Mouse (Mus musculus): ENCODE results near the gene Cfap54.

DNA sequence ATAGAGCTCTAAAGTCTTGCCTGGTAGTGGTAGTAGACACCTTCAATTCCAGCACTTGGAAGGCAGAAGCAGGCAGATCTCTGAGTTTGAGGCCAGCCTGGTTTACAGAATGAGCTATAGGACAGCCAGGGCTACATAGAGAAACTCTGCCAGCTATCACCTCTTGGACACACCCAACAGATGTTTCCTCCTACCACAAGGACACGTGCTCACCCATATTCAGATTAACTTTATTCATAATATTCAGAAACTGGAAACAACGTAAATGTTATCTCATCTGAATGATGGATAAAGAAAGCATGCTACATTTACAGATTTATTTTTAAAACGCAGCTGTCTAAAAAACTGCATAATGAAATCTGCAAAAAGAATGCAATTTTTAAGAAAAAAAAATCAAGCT is 351.1 kb downstream of the Cfap54 start:
- TF ChIP-seq CTCF (IDR thresholded peaks at IDR 0.05; ENCODE audit: low read depth, low read length) = no peak
- no peak for TF ChIP-seq TAL1 (conservative IDR thresholded peaks at IDR 0.05; ENCODE audit: low read depth, low read length)
- TF ChIP-seq GATA2 (IDR thresholded peaks at IDR 0.05; ENCODE audit: borderline replicate concordance, low read depth, low read length) = no peak
- no peak for TF ChIP-seq POLR2AphosphoS5 (IDR thresholded peaks at IDR 0.05; ENCODE audit: insufficient replicate concordance, low read depth, low read length)
